Mouse (Mus musculus): ENCODE measurements around the gene Rrnad1. TPM values are rescaled to one million over a fixed set of nuclear protein-coding genes. Genes with fewer than 3 reads are reported as not detected.

The Rrnad1 gene
- polyA plus RNA-seq (2015; fragmentation: Illumina TruSeq; extraction: RNeasy Lipid Tissue Mini Kit (QIAGEN cat#74804); ENCODE audit: low read depth, low replicate concordance), result 24.0 TPM

GRCm38 (mm10) chr3:87930078-87930795, at the start of gene Rrnad1, which contains the start of gene Isg20l2:
Gene Rrnad1 (minus strand): TSS chr3:87930717.
Gene Isg20l2 (plus strand): TSS chr3:87930314.

GRCm38 (mm10) chr3:87970939-87971488, 40.5 kb upstream of the Rrnad1 start, which contains the start of gene Nes:
Gene Nes (plus strand): TSS chr3:87971078.

GRCm38 (mm10) chr3:87948378-87949265, 18.1 kb upstream of the Rrnad1 start, which contains the start of gene Crabp2:
Gene Crabp2 (plus strand): TSS chr3:87948666.

GRCm38 (mm10) chr3:87919336-87920108, 11.0 kb downstream of the Rrnad1 start, which contains the start of gene Mrpl24:
Gene Mrpl24 (plus strand): TSS chr3:87919506.

GRCm38 (mm10) chr3:87905880-87906485, 24.5 kb downstream of the Rrnad1 start, which contains the start of gene Hdgf:
Gene Hdgf (plus strand): TSS chr3:87906321.

GRCm38 (mm10) chr3:87885281-87886003, 45.1 kb downstream of the Rrnad1 start, which contains the start of gene Prcc:
Gene Prcc (minus strand): TSS chr3:87885608.

Other genes starting within 250 kb of the Rrnad1 start
- gene Lrrc71, start 182.1 kb downstream of the Rrnad1 start, polyA plus RNA-seq (2015; fragmentation: Illumina TruSeq; extraction: RNeasy Lipid Tissue Mini Kit (QIAGEN cat#74804); ENCODE audit: low read depth, low replicate concordance), result 2.9 TPM
- gene Ntrk1, start 135.6 kb downstream of the Rrnad1 start, polyA plus RNA-seq (2015; fragmentation: Illumina TruSeq; extraction: RNeasy Lipid Tissue Mini Kit (QIAGEN cat#74804); ENCODE audit: low read depth, low replicate concordance), result 1.6 TPM
- gene Insrr, start 133.8 kb downstream of the Rrnad1 start, polyA plus RNA-seq (2015; fragmentation: Illumina TruSeq; extraction: RNeasy Lipid Tissue Mini Kit (QIAGEN cat#74804); ENCODE audit: low read depth, low replicate concordance), result 0.22 TPM
- 4.8 TPM for gene Pear1, start 106.4 kb downstream of the Rrnad1 start, polyA plus RNA-seq (2015; fragmentation: Illumina TruSeq; extraction: RNeasy Lipid Tissue Mini Kit (QIAGEN cat#74804); ENCODE audit: low read depth, low replicate concordance)
- gene Sh2d2a, start 84.0 kb downstream of the Rrnad1 start, polyA plus RNA-seq (2015; fragmentation: Illumina TruSeq; extraction: RNeasy Lipid Tissue Mini Kit (QIAGEN cat#74804); ENCODE audit: low read depth, low replicate concordance), result not detected
- 45.3 TPM for gene Prcc, start 45.1 kb downstream of the Rrnad1 start, polyA plus RNA-seq (2015; fragmentation: Illumina TruSeq; extraction: RNeasy Lipid Tissue Mini Kit (QIAGEN cat#74804); ENCODE audit: low read depth, low replicate concordance)
- 168 TPM for gene Hdgf, start 24.4 kb downstream of the Rrnad1 start, polyA plus RNA-seq (2015; fragmentation: Illumina TruSeq; extraction: RNeasy Lipid Tissue Mini Kit (QIAGEN cat#74804); ENCODE audit: low read depth, low replicate concordance)
- gene Mrpl24, start 11.2 kb downstream of the Rrnad1 start, polyA plus RNA-seq (2015; fragmentation: Illumina TruSeq; extraction: RNeasy Lipid Tissue Mini Kit (QIAGEN cat#74804); ENCODE audit: low read depth, low replicate concordance), result 86.4 TPM
- 13.1 TPM for gene Isg20l2, start 403 bp downstream of the Rrnad1 start, polyA plus RNA-seq (2015; fragmentation: Illumina TruSeq; extraction: RNeasy Lipid Tissue Mini Kit (QIAGEN cat#74804); ENCODE audit: low read depth, low replicate concordance)
- 6.3 TPM for gene Crabp2, start 17.9 kb upstream of the Rrnad1 start, polyA plus RNA-seq (2015; fragmentation: Illumina TruSeq; extraction: RNeasy Lipid Tissue Mini Kit (QIAGEN cat#74804); ENCODE audit: low read depth, low replicate concordance)
- 3.9 TPM for gene Nes, start 40.4 kb upstream of the Rrnad1 start, polyA plus RNA-seq (2015; fragmentation: Illumina TruSeq; extraction: RNeasy Lipid Tissue Mini Kit (QIAGEN cat#74804); ENCODE audit: low read depth, low replicate concordance)
- 184 TPM for gene Bcan, start 69.5 kb upstream of the Rrnad1 start, polyA plus RNA-seq (2015; fragmentation: Illumina TruSeq; extraction: RNeasy Lipid Tissue Mini Kit (QIAGEN cat#74804); ENCODE audit: low read depth, low replicate concordance)
- 35.6 TPM for gene Hapln2, start 96.9 kb upstream of the Rrnad1 start, polyA plus RNA-seq (2015; fragmentation: Illumina TruSeq; extraction: RNeasy Lipid Tissue Mini Kit (QIAGEN cat#74804); ENCODE audit: low read depth, low replicate concordance)
- gene Gpatch4, start 112.4 kb upstream of the Rrnad1 start, polyA plus RNA-seq (2015; fragmentation: Illumina TruSeq; extraction: RNeasy Lipid Tissue Mini Kit (QIAGEN cat#74804); ENCODE audit: low read depth, low replicate concordance), result 19.4 TPM
- 138 TPM for gene Naxe, start 127.8 kb upstream of the Rrnad1 start, polyA plus RNA-seq (2015; fragmentation: Illumina TruSeq; extraction: RNeasy Lipid Tissue Mini Kit (QIAGEN cat#74804); ENCODE audit: low read depth, low replicate concordance)
- gene Ttc24, start 147.6 kb upstream of the Rrnad1 start, polyA plus RNA-seq (2015; fragmentation: Illumina TruSeq; extraction: RNeasy Lipid Tissue Mini Kit (QIAGEN cat#74804); ENCODE audit: low read depth, low replicate concordance), result not detected
- gene Iqgap3, start 151.3 kb upstream of the Rrnad1 start, polyA plus RNA-seq (2015; fragmentation: Illumina TruSeq; extraction: RNeasy Lipid Tissue Mini Kit (QIAGEN cat#74804); ENCODE audit: low read depth, low replicate concordance), result 0.25 TPM
- gene Mef2d, start 211.7 kb upstream of the Rrnad1 start, polyA plus RNA-seq (2015; fragmentation: Illumina TruSeq; extraction: RNeasy Lipid Tissue Mini Kit (QIAGEN cat#74804); ENCODE audit: low read depth, low replicate concordance), result 113 TPM

All from brain, adult 10 weeks (tissue).